ENCODE assay signal across 15 mouse cellular contexts in the genomic region with DNA sequence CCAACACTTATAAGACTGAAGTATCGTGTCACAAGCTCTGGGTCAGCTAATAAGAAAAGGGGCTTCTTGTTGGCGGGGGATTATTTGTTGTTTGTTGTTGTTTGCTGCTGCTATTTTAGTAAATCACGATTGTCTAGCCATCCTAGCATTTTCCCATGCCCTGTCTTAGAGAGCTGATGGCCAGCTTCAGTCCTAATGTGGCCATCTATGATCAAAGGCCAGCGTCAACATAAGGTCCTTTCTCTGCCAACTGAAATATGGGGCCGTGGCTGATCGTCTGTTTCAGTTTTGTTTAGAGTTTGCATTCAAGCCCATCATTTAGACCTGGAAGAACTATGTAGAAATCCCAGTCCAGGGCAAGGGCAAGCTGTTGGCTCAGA.
DNase-seq lines count a peak whose midpoint lies in the region; ATAC-seq and TF ChIP-seq lines count a peak whose summit lies in the region.
"Had no signal": no experiment of that assay in that cellular context is flagged by ENCODE, and none has a peak within 500 bp of the region (broad histone marks: within the 10 kb centered on the region; RNA-seq: fewer than 3 reads in every experiment).

No protein-coding gene starts in this region.

- H3K4me1 ChIP-seq in heart, embryonic 10.5 days: peaks cover 73% of the 10 kb centered on the region
- H3K4me1 ChIP-seq in intestine, embryonic 16.5 days (ENCODE audit: control insufficient read depth, insufficient read depth, low read length): peaks cover 15% of the 10 kb centered on the region
- no peaks in the 10 kb centered on the region for H3K4me1 ChIP-seq in intestine, postnatal 0 days (replicated peaks; ENCODE audit: control insufficient read depth, insufficient read depth, low read length)
- peaks cover 34% of the 10 kb centered on the region for H3K4me1 ChIP-seq in hindbrain, embryonic 14.5 days (replicated peaks; ENCODE audit: control insufficient read depth, insufficient read depth, low read length)

- H3K4me3 ChIP-seq in heart, embryonic 10.5 days: no peak overlapping the region
- no peak overlapping the region for H3K4me3 ChIP-seq in intestine, embryonic 16.5 days (ENCODE audit: low read length)
- no peak overlapping the region for H3K4me3 ChIP-seq in intestine, postnatal 0 days (ENCODE audit: low read depth, low read length)
- no peak overlapping the region for H3K4me3 ChIP-seq in hindbrain, embryonic 14.5 days (replicated peaks; ENCODE audit: low read length)
- H3K4me3 ChIP-seq: erythroblast, embryonic 14.5 days; hindbrain, embryonic 15.5 days; left cerebral cortex, adult 2 months; midbrain, embryonic 13.5 days had no signal

- peak overlapping the region; percentile 67; the same call in 1 of the 2 replicates for H3K27ac ChIP-seq in heart, embryonic 10.5 days
- no peak overlapping the region for H3K27ac ChIP-seq in intestine, embryonic 16.5 days (ENCODE audit: low read length)
- H3K27ac ChIP-seq in intestine, postnatal 0 days (ENCODE audit: low read depth, low read length): no peak overlapping the region
- peak overlapping the region; percentile 40; the same call in 1 of the 2 replicates for H3K27ac ChIP-seq in hindbrain, embryonic 14.5 days
- H3K27ac ChIP-seq: left cerebral cortex, adult 2 months had no signal

- no peaks in the 10 kb centered on the region for H3K36me3 ChIP-seq in heart, embryonic 10.5 days
- no peaks in the 10 kb centered on the region for H3K36me3 ChIP-seq in intestine, embryonic 16.5 days (ENCODE audit: control insufficient read depth, insufficient read depth, low read length)
- H3K36me3 ChIP-seq in intestine, postnatal 0 days (ENCODE audit: control insufficient read depth, insufficient read depth): no peaks in the 10 kb centered on the region
- H3K36me3 ChIP-seq in hindbrain, embryonic 14.5 days (replicated peaks; ENCODE audit: control insufficient read depth, insufficient read depth): no peaks in the 10 kb centered on the region
- H3K36me3 ChIP-seq: hindbrain, embryonic 15.5 days; midbrain, embryonic 13.5 days had no signal

- H3K4me2 ChIP-seq in intestine, embryonic 16.5 days (ENCODE audit: low read depth, low read length): no peak overlapping the region
- H3K4me2 ChIP-seq in intestine, postnatal 0 days (replicated peaks; ENCODE audit: low read depth): no peak overlapping the region
- no peak overlapping the region for H3K4me2 ChIP-seq in hindbrain, embryonic 14.5 days (replicated peaks)
- H3K4me2 ChIP-seq: hindbrain, embryonic 15.5 days; midbrain, embryonic 13.5 days had no signal

- no peaks in the 10 kb centered on the region for H3K27me3 ChIP-seq in heart, embryonic 10.5 days (ENCODE audit: insufficient read depth, poor library complexity, severe bottlenecking)
- H3K27me3 ChIP-seq in intestine, embryonic 16.5 days (replicated peaks; ENCODE audit: control insufficient read depth, insufficient read depth, low read length): no peaks in the 10 kb centered on the region
- H3K27me3 ChIP-seq in intestine, postnatal 0 days (replicated peaks; ENCODE audit: control insufficient read depth, insufficient read depth, low read length): no peaks in the 10 kb centered on the region
- H3K27me3 ChIP-seq in hindbrain, embryonic 14.5 days (ENCODE audit: control insufficient read depth, insufficient read depth, low read length): no peaks in the 10 kb centered on the region
- H3K27me3 ChIP-seq: hindbrain, embryonic 15.5 days; midbrain, embryonic 13.5 days had no signal

- no peak overlapping the region for H3K9ac ChIP-seq in intestine, embryonic 16.5 days (ENCODE audit: low read depth, low read length)
- H3K9ac ChIP-seq in intestine, postnatal 0 days (ENCODE audit: low read depth, low read length): no peak overlapping the region
- H3K9ac ChIP-seq in hindbrain, embryonic 14.5 days: no peak overlapping the region
- H3K9ac ChIP-seq: hindbrain, embryonic 15.5 days; midbrain, embryonic 13.5 days had no signal

- no peaks in the 10 kb centered on the region for H3K9me3 ChIP-seq in heart, embryonic 10.5 days
- no peaks in the 10 kb centered on the region for H3K9me3 ChIP-seq in intestine, embryonic 16.5 days (ENCODE audit: control insufficient read depth, low read length)
- no peaks in the 10 kb centered on the region for H3K9me3 ChIP-seq in intestine, postnatal 0 days (ENCODE audit: control insufficient read depth)
- no peaks in the 10 kb centered on the region for H3K9me3 ChIP-seq in hindbrain, embryonic 14.5 days (ENCODE audit: control insufficient read depth, low read length)
- H3K9me3 ChIP-seq: hindbrain, embryonic 15.5 days; midbrain, embryonic 13.5 days had no signal

- TF ChIP-seq CTCF in intestine, postnatal 0 days (IDR thresholded peaks at IDR 0.05; ENCODE audit: low read depth): no peak

- DNase-seq in heart, embryonic 10.5 days (ENCODE audit: low spot score): no peak
- DNase-seq in heart, postnatal 10 days: no peak
- DNase-seq in adipocyte (ENCODE audit: low spot score): peak; percentile 34
- no peak for DNase-seq in hindbrain, embryonic 14.5 days (ENCODE audit: low spot score)
- DNase-seq in layer of hippocampus, adult 9-11 months: no peak
- DNase-seq in ovary, postnatal 14 days (ENCODE audit: low spot score): no peak
- DNase-seq: B cell, adult 2 months; cerebellum, adult 9-11 months; right cerebral cortex, postnatal 25 days had no signal

- intact Hi-C loops in heart, postnatal 10 days (cut with DNase I): no loop called here

- 72% methylated on average over 6 of the region's 6 CpGs for WGBS in heart, embryonic 10.5 days
- WGBS in intestine, embryonic 16.5 days: 51% methylated on average over 6 of the region's 6 CpGs
- WGBS in intestine, postnatal 0 days: 62% methylated on average over 6 of the region's 6 CpGs
- 60% methylated on average over 6 of the region's 6 CpGs for WGBS in hindbrain, embryonic 14.5 days

- 0 out of 2 replicates have a peak, but pooled peaks have one; percentile 21 for ATAC-seq in intestine, embryonic 16.5 days
- ATAC-seq in intestine, postnatal 0 days: no peak
- no peak for ATAC-seq in hindbrain, embryonic 14.5 days (ENCODE audit: low FRiP score)

Comparison
In these comparisons a context has a peak if more than half of its experiments do, and no peak if none do; other contexts are left out.
1. H3K27ac ChIP-seq: peak in heart, embryonic 10.5 days (single experiment) and hindbrain, embryonic 14.5 days (single experiment); none in intestine, embryonic 16.5 days (single experiment) and intestine, postnatal 0 days (single experiment).